Comparison of ENCODE assay signal across 16 mouse cellular contexts in the genomic region with DNA sequence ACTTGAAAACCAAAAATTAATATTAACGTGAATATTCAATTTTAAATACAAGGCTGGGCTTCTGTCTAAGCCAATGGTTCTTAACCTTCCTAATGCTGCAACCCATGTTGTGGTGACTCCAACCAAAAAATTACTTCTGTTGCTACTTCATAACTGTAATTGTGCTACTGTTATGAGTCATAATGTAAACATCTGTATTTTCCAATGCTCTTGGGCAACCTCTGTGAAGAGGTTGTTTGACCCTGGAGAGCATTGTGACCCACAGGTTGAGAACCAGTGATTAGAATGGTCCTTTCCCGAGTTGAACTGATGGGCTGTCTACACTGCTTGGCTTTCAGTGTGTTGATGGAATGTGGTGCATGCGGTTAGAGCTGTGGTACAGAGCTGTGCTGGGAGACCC. TPM values are rescaled to one million over a fixed set of nuclear protein-coding genes. Genes with fewer than 3 reads are reported as not detected.
"Had no signal": no experiment of that assay in that cellular context is flagged by ENCODE, and none has a peak within 500 bp of the region (broad histone marks: within the 10 kb centered on the region; RNA-seq: fewer than 3 reads in every experiment).

No protein-coding gene starts in this region.

- H3K27me3 ChIP-seq: kidney, embryonic 15.5 days; liver, embryonic 15.5 days; neural tube, embryonic 13.5 days; stomach, embryonic 15.5 days had no signal

- DNase-seq: kidney, adult 18-20 months; kidney, postnatal 14 days; lung, adult 2 months; lung, postnatal 10 days; midbrain, embryonic 14.5 days; right cerebral cortex, postnatal 14 days; thymus, postnatal 36 days had no signal

- H3K9me3 ChIP-seq: kidney, embryonic 15.5 days; limb, embryonic 10.5 days; liver, embryonic 15.5 days; neural tube, embryonic 13.5 days; stomach, embryonic 15.5 days had no signal

- H3K4me3 ChIP-seq: kidney, embryonic 15.5 days; left cerebral cortex, adult 2 months; limb, embryonic 10.5 days; liver, embryonic 15.5 days; neural tube, embryonic 13.5 days; stomach, embryonic 15.5 days had no signal

- H3K4me2 ChIP-seq: kidney, embryonic 15.5 days; liver, embryonic 11.5 days; liver, embryonic 15.5 days; neural tube, embryonic 13.5 days; stomach, embryonic 15.5 days had no signal

- H3K9ac ChIP-seq: kidney, embryonic 15.5 days; liver, embryonic 15.5 days; neural tube, embryonic 13.5 days; stomach, embryonic 15.5 days had no signal

- H3K27ac ChIP-seq: kidney, embryonic 15.5 days; left cerebral cortex, adult 2 months; limb, embryonic 10.5 days; liver, embryonic 15.5 days; neural tube, embryonic 13.5 days; stomach, embryonic 15.5 days had no signal

- H3K4me1 ChIP-seq: stomach, embryonic 15.5 days had no signal

RNA-seq across cellular contexts. Expression of a gene that starts 22.2 kb away (rescaled TPM):
- polyA plus RNA-seq: limb, embryonic 10.5 days; liver, embryonic 11.5 days; liver, embryonic 15.5 days; lung, adult 2 months; spleen, adult 2 months; thymus, postnatal 0 days had no signal
